Mouse (Mus musculus) lung, postnatal 0 days (tissue): ENCODE results near the gene Ms4a6c.

Source experiments
- CTCF ChIP-seq: IDR thresholded peaks from 2 replicates; pipeline ENCODE4 v1.5.1; 2016; ENCODE audit warnings: antibody characterized with exemption, mild to moderate bottlenecking
- EP300 ChIP-seq: IDR thresholded peaks from 2 replicates; pipeline ENCODE4 v1.6.1; 2016; ENCODE audit warnings: antibody characterized with exemption, mild to moderate bottlenecking, control low read depth

GRCm38 (mm10) chr19:11501326-11501725 lies 32.2 kb downstream of the Ms4a6c start:
- TF ChIP-seq CTCF = no peak
- no peak for TF ChIP-seq EP300
